Mouse (Mus musculus): ENCODE measurements around the gene 2410002F23Rik.
"Not testable (repeated sequence)": the region's sequence is repeated elsewhere in the genome, so short reads cannot be mapped to it uniquely, and the experiment has no call there.

The 2410002F23Rik gene

DNA sequence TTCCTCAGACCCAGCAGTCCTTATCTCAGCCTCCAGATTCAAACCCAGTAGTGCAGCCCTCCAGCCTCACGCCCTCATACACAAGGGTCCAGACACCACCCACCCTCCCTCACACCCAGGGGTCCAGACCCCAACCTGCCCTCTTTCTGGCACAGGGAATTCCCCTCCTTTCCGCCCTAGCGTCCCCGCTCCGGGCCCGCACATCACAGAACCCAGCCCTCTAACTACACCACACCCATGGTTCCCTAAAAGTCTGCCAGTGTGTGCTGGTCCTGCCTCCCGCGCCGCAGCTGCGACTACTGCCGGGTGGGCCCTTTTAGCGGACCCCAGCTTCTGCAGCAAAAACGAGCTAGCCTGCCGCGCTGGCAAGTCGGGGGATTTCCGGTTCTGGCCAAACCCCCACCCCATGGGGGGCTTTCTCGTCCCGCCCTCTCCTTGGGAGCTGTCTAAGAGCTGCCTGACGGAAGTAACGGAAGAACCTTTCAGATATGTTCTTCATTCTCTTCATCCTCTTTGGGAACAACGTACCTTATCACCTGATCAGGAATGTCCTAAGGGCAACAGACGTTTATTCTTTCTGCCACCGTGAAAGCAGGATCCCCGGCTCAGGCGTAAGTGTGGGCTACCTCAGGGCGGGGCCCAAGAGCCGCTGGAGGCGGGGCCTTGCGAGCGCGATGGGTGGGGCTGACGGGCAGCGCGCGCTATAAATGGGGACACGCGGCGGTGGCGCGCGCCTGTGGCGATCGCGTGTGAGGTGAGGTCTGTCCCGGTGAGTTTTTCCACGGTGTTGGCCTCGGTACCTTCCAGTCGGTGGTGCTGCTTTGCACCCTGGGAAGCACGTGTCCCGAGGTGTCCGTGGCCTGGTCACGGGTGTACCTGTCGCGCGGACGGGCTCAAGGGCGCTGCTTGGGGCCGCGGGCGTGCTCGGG is at the start of gene 2410002F23Rik, which contains the start of gene 1700028J19Rik:
TSS of gene 2410002F23Rik (plus strand) at position 668 of the 929 bp plus-strand sequence.
TSS of gene 1700028J19Rik (minus strand) at position 641 of the 929 bp plus-strand sequence.
- peak; percentile 96 for DNase-seq (ENCODE audit: low read depth)

DNA sequence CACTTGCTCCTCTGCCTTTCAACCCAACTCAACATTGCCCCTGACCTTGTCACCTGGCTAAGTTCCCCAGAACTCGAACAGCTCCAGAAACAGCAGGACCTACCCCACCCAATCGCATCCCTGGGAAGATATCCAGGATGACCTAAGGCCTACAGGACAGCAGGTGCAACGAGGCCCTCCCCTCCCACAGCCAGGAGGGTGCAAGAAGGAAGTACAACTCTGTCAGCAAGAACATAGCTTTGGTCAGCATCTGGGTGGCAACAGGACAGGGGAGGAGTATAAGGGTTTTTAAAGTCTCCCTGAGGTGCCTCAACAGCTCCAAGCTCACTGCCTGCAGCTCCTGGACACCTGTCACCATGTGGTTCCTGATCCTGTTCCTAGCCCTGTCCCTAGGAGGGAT is 48.6 kb upstream of the 2410002F23Rik start, which contains the start of gene Klk1b3:
TSS of gene Klk1b3 (plus strand) at position 301 of the 400 bp plus-strand sequence.
- no peak for DNase-seq (ENCODE audit: low read depth)

DNA sequence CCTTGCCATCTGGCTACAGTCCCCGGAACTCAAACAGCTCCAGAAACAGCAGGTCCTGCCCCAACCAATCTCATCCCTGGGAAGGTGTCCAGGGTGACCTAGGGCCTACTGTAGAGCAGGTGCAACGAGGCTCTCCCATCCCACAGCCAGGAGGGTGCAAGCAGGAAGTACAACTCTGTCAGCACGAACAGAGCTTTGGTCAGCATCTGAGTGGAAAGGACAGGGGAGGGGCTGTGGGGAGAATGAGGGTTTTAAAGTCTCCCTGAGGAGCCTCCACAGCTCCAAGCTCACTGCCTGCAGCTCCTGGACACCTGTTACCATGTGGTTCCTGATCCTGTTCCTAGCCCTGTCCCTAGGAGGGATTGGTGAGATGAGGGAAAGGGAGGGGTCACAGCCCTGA is 39.4 kb upstream of the 2410002F23Rik start, which contains the start of gene Klk1b4:
TSS of gene Klk1b4 (plus strand) at position 301 of the 400 bp plus-strand sequence.
- DNase-seq (ENCODE audit: low read depth), result not testable (repeated sequence)

DNA sequence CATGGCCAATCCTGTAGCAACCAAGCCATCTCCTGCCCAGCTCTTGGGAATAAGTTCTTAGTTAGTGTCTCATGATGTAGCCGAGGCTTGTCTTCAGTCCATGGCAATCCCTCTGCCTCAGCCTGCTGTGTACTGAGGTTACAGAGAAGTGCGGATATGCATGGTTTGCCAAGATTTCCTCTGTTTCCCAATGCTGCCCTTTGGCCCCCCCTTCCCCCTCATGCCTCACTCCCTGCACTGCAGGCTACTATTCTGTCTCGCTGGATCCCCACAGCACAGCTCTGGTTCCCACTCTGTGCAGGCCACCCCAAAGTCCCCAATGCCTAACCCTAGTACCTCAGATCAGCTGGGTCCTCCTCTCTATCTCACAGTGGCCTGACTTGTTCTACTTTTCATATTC is 38.2 kb upstream of the 2410002F23Rik start:
- DNase-seq (ENCODE audit: low read depth), result no peak

DNA sequence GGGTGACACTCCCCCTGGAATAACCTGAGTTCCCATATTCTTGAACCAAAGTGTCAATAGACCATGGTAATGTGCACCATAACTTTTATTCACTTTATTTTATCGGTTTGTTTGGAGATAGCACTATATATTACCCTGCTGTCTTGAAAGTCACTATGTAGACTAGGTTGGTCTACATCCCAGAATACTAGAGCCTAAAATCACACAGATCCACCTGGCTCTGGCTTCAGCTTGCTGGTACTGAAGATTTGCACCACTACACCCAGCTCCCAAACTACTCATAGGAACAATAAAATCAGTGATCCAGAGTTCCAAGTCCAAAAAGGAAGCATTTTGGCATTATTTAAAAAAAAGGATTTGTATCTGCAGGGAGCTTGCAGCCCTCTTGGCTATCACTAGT is 30.9 kb upstream of the 2410002F23Rik start, which contains the start of gene Klk1b5:
TSS of gene Klk1b5 (plus strand) at position 301 of the 400 bp plus-strand sequence.
- DNase-seq (ENCODE audit: low read depth), result no peak

DNA sequence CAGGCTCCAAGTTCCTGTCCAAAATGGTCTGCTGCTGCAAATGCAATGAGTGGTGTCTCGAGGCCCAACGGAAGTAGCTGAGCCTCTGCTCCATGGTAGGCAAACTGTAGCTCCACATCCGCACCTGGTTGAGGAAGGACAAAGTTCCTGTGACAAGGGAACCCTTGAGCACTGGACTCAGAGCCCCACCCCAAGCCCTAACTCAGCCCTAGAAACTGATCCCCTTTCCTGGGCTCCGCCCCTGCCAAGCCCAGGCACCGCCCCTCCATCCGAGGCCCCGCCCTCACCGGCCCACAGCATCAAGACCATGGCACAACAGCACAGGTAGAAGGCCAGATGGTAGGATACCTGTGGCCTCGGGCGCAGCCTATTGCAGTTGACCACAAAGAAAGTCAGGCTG is 24.9 kb upstream of the 2410002F23Rik start:
- not testable (repeated sequence) for DNase-seq (ENCODE audit: low read depth)

DNA sequence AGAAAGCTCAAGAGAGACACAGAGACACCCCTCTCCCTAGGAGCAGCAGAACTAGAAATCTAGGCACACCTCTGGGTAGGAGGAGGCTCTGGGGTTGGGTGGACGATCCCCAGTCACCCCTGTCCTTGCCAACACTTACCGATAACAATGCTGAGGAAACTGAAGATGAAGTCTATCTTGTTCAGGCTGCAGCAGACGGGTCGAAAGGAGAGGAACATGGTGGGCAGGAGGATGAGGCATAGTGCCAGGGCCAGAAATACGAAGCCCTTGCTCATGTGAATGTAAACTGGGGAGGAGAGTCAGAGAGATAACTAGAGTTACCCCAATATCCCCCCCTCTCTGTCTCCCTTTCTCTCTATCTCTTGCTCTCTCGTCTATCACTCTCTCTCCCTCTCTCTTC is 24.2 kb upstream of the 2410002F23Rik start:
- not testable (repeated sequence) for DNase-seq (ENCODE audit: low read depth)

DNA sequence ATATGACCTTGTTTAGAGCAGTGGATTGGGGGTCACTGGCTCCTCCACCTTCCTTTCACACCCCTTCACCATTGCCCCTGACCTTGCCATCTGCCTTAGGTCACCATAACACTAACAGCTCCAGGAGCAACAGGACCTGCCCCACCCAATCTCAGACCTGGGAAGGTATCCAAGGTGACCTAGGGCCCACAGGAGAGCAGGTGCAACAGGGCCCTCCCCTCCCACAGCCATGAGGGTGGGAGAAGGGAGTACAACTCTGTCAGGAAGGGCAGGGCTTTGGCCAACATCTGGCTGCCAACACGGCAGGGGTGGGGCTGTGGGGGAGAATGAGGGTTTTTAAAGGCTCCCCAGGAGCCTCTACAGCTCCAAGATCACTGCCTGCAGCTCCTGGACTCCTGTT is 21.4 kb upstream of the 2410002F23Rik start, which contains the start of gene Klk1:
TSS of gene Klk1 (plus strand) at position 285 of the 400 bp plus-strand sequence.
- no peak for DNase-seq (ENCODE audit: low read depth)

DNA sequence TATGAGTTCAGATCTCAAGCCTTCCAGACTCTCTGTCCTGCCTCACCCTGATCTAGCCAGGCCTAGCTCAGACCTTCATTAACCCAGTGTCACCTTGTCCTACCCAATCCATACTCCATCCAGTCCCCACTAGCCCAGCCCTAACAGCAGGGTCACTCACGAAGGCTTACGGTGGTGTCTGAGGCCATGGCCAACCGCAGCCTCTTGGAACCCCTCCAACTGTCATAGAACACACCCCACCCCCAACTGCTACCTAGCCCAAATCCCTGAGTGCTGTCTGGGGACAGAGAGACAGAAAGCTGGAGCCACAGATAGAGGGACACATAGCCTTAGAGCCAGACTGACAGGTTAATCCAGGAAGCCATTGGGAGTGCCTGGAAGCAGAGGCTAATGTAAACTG is 10.6 kb upstream of the 2410002F23Rik start, which contains the start of gene Gm36864:
TSS of gene Gm36864 (plus strand) at position 269 of the 400 bp plus-strand sequence.
- no peak for DNase-seq (ENCODE audit: low read depth)

DNA sequence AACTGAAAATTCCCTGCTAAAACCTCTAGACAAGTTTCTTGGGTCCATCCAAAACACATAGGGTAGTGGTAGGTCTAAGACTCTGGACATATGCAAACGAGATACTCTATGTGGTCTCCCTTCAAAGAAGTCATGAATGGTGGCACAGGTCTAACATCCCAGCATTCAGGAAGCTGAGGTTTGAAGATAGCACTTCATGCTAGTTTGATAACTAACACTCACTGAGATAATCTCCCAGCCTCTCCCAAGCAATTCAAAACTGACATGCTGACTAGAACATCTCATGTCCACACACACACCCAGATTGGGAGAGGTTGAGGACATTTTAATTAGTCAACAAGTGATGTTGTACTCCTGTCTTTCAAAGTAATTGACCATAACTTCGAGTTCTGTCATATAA is 6.6 kb upstream of the 2410002F23Rik start:
- no peak for DNase-seq (ENCODE audit: low read depth)

DNA sequence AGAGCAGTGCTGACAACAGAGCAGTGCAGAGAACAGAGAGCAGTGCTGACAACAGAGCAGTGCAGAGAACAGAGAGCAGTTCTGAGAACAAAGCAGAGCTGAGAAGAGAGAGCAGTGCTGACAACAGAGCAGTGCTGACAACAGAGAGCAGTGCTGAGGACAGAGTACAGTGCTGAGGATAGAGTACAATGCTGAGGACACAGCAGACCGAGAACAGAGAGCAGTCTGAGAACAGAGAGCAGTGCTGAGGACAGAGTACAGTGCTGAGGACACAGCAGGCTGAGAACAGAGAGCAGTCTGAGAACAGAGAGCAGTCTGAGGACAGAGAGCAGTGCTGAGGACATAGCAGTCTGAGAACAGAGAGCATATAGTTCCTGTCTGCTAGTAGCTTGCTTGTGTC is 5.8 kb upstream of the 2410002F23Rik start:
- DNase-seq (ENCODE audit: low read depth), result no peak

DNA sequence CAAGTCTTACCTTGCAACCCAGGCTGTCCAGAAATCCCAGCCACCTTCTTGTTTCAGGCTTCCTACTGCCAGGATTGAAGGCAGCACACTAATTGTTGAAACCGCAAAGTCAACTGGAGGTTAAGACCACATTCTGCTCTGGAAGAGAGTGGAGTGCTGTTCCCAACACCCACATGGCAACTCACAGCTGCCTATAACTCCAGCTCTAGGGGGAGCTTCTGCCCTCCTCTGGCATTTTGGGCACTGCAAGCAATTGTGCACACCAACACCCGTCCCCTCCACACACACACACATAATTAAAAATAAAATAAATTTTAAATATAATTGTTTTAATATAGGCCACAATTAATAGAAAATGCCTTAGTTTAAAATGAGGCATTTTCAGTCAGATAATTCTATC is 5.4 kb upstream of the 2410002F23Rik start:
- DNase-seq (ENCODE audit: low read depth), result no peak

DNA sequence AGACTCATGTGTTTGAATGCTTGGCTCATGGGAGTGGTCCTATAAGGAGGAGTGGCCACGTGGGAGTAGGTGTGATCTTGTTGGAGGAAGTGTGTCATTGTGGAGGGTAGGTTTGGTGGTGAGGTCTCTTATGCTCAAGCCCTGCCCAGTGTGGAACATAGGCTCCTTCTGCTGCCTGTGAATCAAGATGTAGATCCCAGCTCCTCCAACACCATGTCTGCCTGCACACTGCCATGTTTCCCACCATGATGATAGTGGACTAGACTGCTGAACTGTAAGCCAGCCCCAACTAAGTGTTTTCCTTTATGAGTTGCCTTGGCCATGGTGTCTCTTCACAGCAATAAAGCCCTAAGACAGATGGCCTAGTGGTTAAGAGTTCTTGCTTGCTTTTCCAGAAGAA is 2.4 kb upstream of the 2410002F23Rik start:
- DNase-seq (ENCODE audit: low read depth), result no peak

DNA sequence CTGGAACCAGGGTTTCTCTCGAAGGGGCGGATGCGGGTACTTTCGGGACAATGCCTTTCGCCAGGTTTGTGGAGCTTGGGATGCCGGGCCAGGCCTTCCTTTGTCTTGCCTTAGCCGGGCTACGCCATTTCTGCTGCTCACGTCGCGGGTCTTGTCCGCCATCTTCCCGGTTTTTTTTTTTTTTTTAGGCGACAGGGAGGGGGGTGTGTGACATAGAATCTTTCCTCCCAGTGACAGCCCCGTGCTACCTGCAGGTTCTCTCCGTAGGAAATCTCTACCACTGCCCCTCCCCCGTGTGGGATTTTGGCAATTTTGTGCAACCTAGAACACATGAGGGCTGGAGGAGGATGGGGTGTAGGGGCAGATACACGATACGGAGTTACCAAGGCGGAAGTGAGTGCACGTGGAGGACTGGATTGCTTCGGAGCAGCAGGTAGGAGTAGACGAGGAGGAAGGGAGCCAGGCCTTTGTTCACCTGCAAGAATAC is 505 bp downstream of the 2410002F23Rik start:
- peak; percentile 81 for DNase-seq (ENCODE audit: low read depth)

DNA sequence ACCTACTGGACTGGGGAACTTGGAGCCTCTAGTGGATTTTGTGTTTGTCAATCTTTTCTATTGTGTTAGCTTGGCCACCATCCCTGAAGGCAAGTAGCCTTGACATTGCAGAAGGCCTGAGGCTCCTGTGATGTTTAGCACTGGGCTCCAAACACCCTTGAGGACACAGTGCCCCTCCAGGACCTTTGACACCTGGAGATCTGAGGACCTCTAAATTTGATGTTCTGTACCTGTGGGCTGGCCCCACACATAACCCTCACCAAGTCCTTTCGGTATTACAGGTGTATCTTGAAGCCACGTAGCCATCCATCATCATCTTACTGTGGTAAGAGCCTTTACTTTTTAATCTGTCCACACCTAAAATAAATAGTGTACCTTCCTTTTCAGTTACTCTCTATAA is 1.4 kb downstream of the 2410002F23Rik start:
- DNase-seq (ENCODE audit: low read depth), result no peak

DNA sequence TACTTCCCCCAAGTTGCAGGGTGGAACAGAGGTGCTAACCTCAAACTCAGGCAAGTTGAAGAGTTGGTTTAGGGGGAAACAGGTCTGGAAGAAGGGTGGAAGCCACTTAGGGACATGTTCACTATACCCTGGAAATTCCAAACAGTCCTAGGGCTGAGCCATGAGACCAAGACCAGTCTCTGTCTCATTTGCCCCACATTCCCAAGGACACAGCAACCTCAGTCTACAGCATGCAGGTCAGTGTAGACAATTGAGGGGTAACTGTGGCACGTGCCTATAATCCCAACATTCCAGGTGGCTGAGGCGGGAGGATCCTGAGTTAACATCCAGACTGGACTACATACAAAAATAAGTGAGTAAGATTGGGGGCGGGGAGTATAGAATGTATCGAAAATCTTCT is 2.7 kb downstream of the 2410002F23Rik start:
- DNase-seq (ENCODE audit: low read depth), result no peak

DNA sequence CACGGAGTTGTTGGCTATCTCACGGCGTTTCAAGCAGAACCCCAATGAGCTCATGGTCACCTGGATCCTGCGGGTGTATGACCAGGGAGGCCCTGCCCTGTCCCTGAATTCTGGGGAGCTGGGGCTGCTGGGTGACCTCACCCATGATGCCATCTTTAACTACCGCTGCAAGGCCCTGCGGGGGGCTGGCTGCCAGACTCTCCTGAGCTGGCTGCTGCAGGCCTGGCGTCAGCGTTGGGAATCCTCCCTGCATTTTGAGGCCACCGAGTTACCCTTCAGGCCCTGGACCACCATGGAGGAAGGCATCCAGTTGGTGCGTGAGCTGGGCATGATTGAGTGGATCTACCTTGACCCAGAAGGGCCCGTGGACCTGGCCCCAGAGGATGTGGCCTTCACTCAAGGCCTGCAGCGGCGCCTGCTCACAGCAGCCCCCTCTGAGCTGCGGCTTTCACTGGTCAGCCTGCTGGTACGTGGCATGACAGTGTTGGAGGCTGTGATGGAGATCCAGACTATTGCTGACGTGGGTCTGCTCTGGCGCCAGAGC is 4.3 kb downstream of the 2410002F23Rik start:
- not testable (repeated sequence) for DNase-seq (ENCODE audit: low read depth)

DNA sequence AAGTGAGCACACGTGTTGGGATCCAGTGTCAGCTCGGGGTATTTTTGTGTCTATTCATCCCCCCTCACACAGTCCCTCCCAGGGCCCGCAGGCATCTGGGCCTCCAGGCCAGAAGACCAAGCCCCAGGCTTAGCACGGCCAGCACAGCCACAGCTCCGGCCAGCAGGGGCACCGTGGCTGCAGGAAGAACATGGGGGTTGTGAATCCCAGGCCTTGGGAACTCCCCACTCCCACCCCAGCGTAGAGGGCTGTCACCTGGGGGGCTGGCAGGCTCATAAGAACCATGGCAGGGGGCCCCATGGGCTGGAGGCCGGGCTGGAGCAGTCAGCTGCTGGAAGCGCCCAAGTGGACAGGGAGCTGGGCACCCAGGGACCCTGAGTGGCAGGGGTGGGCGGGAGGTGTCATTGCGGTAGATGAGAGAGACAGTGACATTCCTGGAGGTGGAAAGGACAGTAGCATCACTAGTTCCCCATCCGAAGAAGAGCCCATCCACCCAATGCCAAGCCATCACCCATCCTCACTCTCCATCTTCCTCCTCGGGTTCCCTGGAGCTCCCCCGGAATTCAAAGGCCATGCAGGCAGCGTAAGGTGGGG is 6.6 kb downstream of the 2410002F23Rik start:
- no peak for DNase-seq (ENCODE audit: low read depth)

DNA sequence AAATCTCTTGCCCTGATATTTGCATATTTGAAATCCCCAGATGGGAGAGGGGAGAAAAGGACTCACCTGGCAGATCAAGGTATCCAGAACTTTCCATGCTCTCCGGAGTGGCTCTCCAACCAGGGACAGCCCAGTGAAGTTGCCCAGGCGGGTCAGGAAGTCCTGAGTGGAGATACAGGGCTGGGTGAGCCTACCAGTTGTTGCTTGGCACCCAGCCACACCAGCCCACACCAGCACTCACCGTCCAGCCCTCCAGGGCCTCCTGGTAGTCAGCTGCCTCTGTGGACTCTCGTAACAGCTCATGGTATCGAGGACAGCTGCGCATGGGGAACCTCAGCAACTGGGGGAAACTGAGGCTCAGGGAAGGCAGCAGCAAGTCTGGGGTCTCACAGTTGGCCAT is 8.4 kb downstream of the 2410002F23Rik start:
- no peak for DNase-seq (ENCODE audit: low read depth)

DNA sequence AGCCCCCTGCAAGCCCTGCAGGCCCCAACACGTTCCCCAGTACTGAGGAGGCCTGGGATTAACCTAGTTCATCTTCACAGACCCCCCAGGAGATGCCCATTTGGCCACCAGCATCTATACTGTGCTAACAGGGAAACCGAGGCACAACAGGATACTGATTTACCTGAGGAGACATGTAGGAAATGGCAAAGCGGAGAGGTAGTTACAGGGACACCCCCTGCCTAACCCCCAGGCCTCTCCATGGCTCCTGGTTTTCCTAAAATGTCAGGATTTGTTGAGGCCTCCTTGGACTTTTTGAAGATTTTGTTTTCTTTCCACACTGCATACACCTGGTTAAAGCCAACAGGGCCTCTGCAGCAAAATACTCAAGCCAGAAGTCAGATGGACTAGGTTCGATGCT is 10.8 kb downstream of the 2410002F23Rik start, which contains the start of gene Acp4:
TSS of gene Acp4 (minus strand) at position 101 of the 400 bp plus-strand sequence.
- no peak for DNase-seq (ENCODE audit: low read depth)

DNA sequence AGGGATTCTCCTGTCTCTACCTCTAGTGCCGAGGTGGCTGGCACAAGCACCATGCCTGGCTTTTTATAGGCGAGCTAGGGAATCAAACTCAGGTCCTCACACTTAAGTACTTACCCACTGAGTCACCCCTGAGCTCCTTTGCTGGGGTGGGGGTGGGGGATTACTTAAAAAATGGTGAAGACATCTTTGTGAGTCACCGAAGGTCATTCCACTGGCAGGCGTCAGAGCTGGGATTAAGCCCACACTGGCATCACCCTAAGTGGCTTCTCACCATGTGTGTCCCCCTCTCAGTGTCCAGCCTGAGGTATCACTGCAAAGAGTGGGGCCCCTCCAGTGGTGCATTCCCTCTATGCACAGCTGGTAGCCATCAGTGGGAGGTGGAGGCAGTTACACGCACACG is 13.9 kb downstream of the 2410002F23Rik start:
- DNase-seq (ENCODE audit: low read depth), result no peak

DNA sequence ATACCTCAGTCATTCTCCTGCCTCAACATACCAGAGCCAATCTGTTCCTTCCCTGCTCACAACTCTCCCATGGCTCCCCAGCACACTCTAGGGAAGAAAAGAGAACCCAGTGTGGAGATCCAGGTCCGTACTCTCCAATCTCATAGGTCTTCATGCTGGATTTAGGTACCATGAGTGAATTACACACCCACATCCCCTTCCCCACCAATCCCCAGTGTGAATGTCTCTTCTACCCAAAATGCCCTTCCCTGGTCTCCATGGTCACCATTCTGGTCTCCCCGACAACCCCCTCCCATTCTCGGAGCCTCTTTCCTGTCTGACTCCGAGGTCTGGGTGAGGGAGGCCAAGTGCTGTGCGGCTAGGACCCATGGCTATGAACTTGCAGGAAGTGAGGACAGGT is 14.6 kb downstream of the 2410002F23Rik start, which contains the start of gene Gm15517:
TSS of gene Gm15517 (plus strand) at position 301 of the 400 bp plus-strand sequence.
- no peak for DNase-seq (ENCODE audit: low read depth)

Data from induced T-regulatory cell, adult 2 months (primary cell).